Mouse (Mus musculus) heart, embryonic 15.5 days (tissue): ENCODE measurements around the gene Zc3h18. TPM values are rescaled to one million over a fixed set of nuclear protein-coding genes. Genes with fewer than 3 reads are reported as not detected.
A peak's percentile ranks its signal among the peaks of the same experiment; 100 is the strongest.

ENCODE experiments used
- ATAC-seq: fragments of 200-750 bp; cut with Nextera tagmentation; replicated peaks from 2 replicates; pipeline ENCODE4 v1.8.0; 2017; ENCODE audit warnings: low read depth, moderate TSS enrichment; ENCODE audit not compliant: insufficient number of reproducible peaks, insufficient read depth, low FRiP score
- H3K27ac ChIP-seq: fragments of 300-500 bp; sonication (generic); 2 replicates; pipeline ENCODE4 v1.5.1; 2015; ENCODE audit warnings: mild to moderate bottlenecking, inconsistent platforms
- H3K27me3 ChIP-seq: fragments of 300-500 bp; sonication (generic); 2 replicates; pipeline ENCODE4 v1.6.1; 2015; ENCODE audit warnings: inconsistent platforms
- H3K36me3 ChIP-seq: fragments of 300-500 bp; sonication (generic); 2 replicates; pipeline ENCODE4 v1.6.1; 2015; ENCODE audit warnings: mild to moderate bottlenecking, inconsistent platforms
- H3K4me1 ChIP-seq: fragments of 300-500 bp; sonication (generic); replicated peaks from 2 replicates; pipeline ENCODE4 v1.6.1; 2015; ENCODE audit warnings: inconsistent platforms
- H3K4me2 ChIP-seq: fragments of 300-500 bp; sonication (generic); 2 replicates; pipeline ENCODE4 v1.6.1; 2015; ENCODE audit warnings: inconsistent platforms, mild to moderate bottlenecking, moderate library complexity
- H3K4me3 ChIP-seq: fragments of 300-500 bp; sonication (generic); 2 replicates; pipeline ENCODE4 v1.5.1; 2015; ENCODE audit warnings: mild to moderate bottlenecking, inconsistent platforms
- H3K9ac ChIP-seq: fragments of 300-500 bp; sonication (generic); 2 replicates; pipeline ENCODE4 v1.6.1; 2015; ENCODE audit warnings: mild to moderate bottlenecking, inconsistent platforms
- H3K9me3 ChIP-seq: fragments of 300-500 bp; sonication (generic); replicated peaks from 2 replicates; pipeline ENCODE4 v1.6.1; 2016; ENCODE audit warnings: inconsistent platforms
- WGBS: fragments of 180-500 bp; shearing (Covaris S2); methylation state at CpG from one replicate; pipeline ENCODE4 v1.1.7; 2015; ENCODE audit warnings: mixed read lengths; 5-methylcytosine and 5-hydroxymethylcytosine counted together
- polyA plus RNA-seq: library from polyadenylated mRNA; unstranded; fragments of >200 nt; fragmentation: Nextera tagmentation; extraction: Ambion mirVana; gene quantifications from 2 replicates; pipeline ENCODE4 v1.2.1, GENCODE M21; 2015

Zc3h18 gene
- polyA plus RNA-seq, 1 experiment from 2014 or later = 26.1 TPM

GRCm38 (mm10) chr8:122347811-122348552 lies 28.4 kb upstream of the Zc3h18 start:
- WGBS = 43% methylated on average over 5 of the region's 5 CpGs

GRCm38 (mm10) chr8:122349357-122350297 lies 26.8 kb upstream of the Zc3h18 start:
- no peaks in the 10 kb centered on the region for H3K36me3 ChIP-seq
- H3K4me1 ChIP-seq = peaks cover 36% of the 10 kb centered on the region
- H3K27ac ChIP-seq = peak overlapping the region; percentile 10
- no peak overlapping the region for H3K4me2 ChIP-seq
- ATAC-seq = 0 out of 2 replicates have a peak, but pooled peaks have one; percentile 17
- no peak overlapping the region for H3K4me3 ChIP-seq
- WGBS = 18% methylated on average over 15 of the region's 15 CpGs
- H3K9ac ChIP-seq = no peak overlapping the region
- 0 out of 2 replicates have a peak, but pooled peaks cover 8% of the 10 kb centered on the region for H3K27me3 ChIP-seq
- no peaks in the 10 kb centered on the region for H3K9me3 ChIP-seq

More at GRCm38 (mm10) chr8:122347811-122348552, 28.4 kb upstream of the Zc3h18 start:
- Histone ChIP-seq H3K4me2 (no peak overlapping the region), H3K4me3 (no peak overlapping the region), H3K4me1 (peaks cover 52% of the 10 kb centered on the region), H3K27me3 (peaks cover 8% of the 10 kb centered on the region; the same call in 1 of the 2 replicates), H3K9me3 (no peaks in the 10 kb centered on the region), H3K36me3 (no peaks in the 10 kb centered on the region), H3K27ac (0 out of 2 replicates have a peak overlapping the region, but pooled peaks have one; percentile 42), H3K9ac (no peak overlapping the region)
- ATAC-seq = peak; percentile 36; the same call in 1 of the 2 replicates

GRCm38 (mm10) chr8:122350309-122351089 lies 25.9 kb upstream of the Zc3h18 start:
- no peak overlapping the region for H3K4me2 ChIP-seq
- H3K9ac ChIP-seq = no peak overlapping the region
- WGBS = 45% methylated on average over 11 of the region's 11 CpGs

GRCm38 (mm10) chr8:122354157-122354556 lies 22.3 kb upstream of the Zc3h18 start:
- Histone ChIP-seq H3K4me2 (no peak overlapping the region), H3K27ac (no peak overlapping the region), H3K27me3 (peaks cover 18% of the 10 kb centered on the region; the same call in 1 of the 2 replicates), H3K4me3 (no peak overlapping the region), H3K9ac (no peak overlapping the region), H3K9me3 (no peaks in the 10 kb centered on the region), H3K4me1 (peaks cover 17% of the 10 kb centered on the region), H3K36me3 (no peaks in the 10 kb centered on the region)
- no peak for ATAC-seq
- WGBS = 78% methylated on average over 8 of the region's 8 CpGs

More at GRCm38 (mm10) chr8:122350309-122351089, 25.9 kb upstream of the Zc3h18 start:
- H3K36me3 ChIP-seq = no peaks in the 10 kb centered on the region
- no peaks in the 10 kb centered on the region for H3K9me3 ChIP-seq
- H3K27me3 ChIP-seq = 0 out of 2 replicates have a peak, but pooled peaks cover 8% of the 10 kb centered on the region
- no peak overlapping the region for H3K4me3 ChIP-seq
- ATAC-seq = no peak
- no peak overlapping the region for H3K27ac ChIP-seq
- H3K4me1 ChIP-seq = peaks cover 28% of the 10 kb centered on the region

DNA sequence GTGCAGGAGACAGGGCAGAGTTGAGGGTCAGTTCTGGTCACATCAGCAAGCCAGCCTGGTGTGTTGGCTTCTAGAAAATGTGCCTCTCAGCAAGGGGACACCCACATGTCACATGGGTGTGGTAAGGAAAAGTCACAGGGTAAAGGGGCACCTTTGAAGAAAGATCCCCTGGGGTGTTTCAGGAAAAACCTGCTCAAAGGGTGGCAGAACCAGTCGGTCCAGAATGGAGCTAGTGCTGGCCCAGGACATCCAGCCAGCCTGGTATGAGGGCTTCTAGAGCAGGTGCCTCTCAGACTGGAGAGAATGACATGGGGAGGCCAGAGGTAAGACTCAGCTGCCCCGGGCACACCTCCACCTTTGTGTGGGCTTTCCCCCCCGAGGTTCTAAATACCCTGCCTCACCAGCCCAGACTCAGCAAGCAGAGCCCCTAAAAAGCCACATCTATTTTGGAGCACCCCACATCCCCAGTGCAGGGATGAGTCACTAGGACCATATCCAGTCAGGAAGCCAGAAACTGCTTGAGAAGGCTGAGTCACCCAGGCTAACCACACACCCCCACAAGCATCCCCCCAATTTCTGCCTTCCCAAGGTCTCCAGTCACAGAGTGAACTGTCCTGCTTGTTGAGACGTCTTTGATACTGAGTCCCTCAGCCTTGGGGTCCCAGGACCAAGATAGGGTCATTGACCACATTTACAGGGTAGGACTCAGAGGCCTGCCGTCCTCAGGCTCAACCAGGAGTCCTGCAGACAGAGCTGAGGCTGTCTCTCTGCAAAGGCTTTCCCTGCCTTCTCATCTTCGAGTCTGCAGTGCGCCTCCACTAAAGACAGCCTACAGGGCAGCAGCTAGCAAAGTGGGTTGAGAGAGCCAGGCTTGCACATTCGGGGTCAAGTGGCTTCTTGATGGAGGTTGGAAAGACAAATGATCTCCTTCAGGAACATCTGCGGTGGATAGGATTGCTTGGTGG lies 20.5 kb upstream of the Zc3h18 start:
- Histone ChIP-seq H3K27ac (no peak overlapping the region), H3K27me3 (peaks cover 18% of the 10 kb centered on the region; the same call in 1 of the 2 replicates), H3K9me3 (no peaks in the 10 kb centered on the region), H3K36me3 (no peaks in the 10 kb centered on the region), H3K4me1 (no peaks in the 10 kb centered on the region), H3K4me3 (no peak overlapping the region), H3K4me2 (no peak overlapping the region), H3K9ac (no peak overlapping the region)
- 66% methylated on average over 9 of the region's 9 CpGs for WGBS
- no peak for ATAC-seq

DNA sequence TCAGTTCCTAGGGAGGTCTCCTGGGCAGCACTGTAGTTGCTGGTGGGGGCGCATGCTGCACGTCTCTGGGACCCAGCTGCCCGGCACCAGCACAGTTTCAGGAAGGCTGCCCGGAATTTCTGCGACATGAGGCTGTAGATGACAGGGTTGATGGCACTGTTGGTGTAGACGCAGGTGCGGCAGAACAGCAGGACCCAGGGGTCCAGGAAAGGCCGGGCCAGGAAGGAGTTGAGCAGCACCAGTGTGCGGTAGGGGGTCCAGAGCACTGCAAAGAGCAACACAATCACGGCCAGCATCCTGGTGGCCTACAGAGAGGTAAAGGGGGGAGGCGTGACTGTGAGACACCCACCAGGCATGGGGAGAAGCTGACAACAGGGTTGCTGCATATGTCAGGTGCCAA lies 19.2 kb upstream of the Zc3h18 start:
- Histone ChIP-seq H3K27ac (no peak overlapping the region), H3K4me2 (no peak overlapping the region), H3K36me3 (no peaks in the 10 kb centered on the region), H3K27me3 (peaks cover 11% of the 10 kb centered on the region; the same call in 1 of the 2 replicates), H3K9ac (no peak overlapping the region), H3K4me1 (no peaks in the 10 kb centered on the region), H3K9me3 (no peaks in the 10 kb centered on the region), H3K4me3 (no peak overlapping the region)
- ATAC-seq = no peak
- 64% methylated on average over 11 of the region's 11 CpGs for WGBS

DNA sequence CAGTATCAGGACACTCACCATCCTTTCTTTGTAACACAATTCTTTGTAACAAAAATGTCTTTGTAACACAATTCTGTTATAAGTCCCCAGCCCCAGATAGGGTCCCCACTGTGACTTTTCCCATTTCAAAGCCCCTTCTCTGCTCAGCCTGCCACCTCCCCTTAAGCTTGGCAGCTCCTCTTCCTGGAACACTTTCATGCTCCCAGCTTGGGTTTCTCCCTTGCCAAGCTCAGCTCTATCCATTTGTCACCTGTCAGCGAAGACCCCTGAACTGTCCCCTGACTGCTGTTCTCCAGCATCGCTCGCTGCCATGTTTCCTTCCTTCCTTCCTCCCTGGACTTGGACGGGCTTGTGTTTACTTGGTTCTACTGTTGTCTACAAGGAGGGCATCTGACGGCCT lies 18.8 kb upstream of the Zc3h18 start:
- Histone ChIP-seq H3K27ac (no peak overlapping the region), H3K4me1 (no peaks in the 10 kb centered on the region), H3K9ac (no peak overlapping the region), H3K4me3 (no peak overlapping the region), H3K36me3 (no peaks in the 10 kb centered on the region), H3K9me3 (no peaks in the 10 kb centered on the region), H3K27me3 (peaks cover 15% of the 10 kb centered on the region; the same call in 1 of the 2 replicates), H3K4me2 (no peak overlapping the region)
- no peak for ATAC-seq
- WGBS = 71% methylated on average over 5 of the region's 5 CpGs

- peaks cover 24% of the 10 kb centered on the region; the same call in 1 of the 2 replicates for H3K27me3 ChIP-seq
- no peak overlapping the region for H3K9ac ChIP-seq
- no peak for ATAC-seq
Observed at GRCm38 (mm10) chr8:122359111-122359775, 17.2 kb upstream of the Zc3h18 start.

GRCm38 (mm10) chr8:122360696-122361416 lies 15.6 kb upstream of the Zc3h18 start, which contains the start of gene Trhr2:
Gene Trhr2 (minus strand): TSS chr8:122360746.
- Histone ChIP-seq H3K9me3 (no peaks in the 10 kb centered on the region), H3K27me3 (peaks cover 24% of the 10 kb centered on the region; the same call in 1 of the 2 replicates), H3K36me3 (no peaks in the 10 kb centered on the region), H3K4me2 (no peak within 1 kb of the TSS), H3K4me1 (no peaks in the 10 kb centered on the region), H3K9ac (no peak within 1 kb of the TSS), H3K4me3 (no peak within 1 kb of the TSS), H3K27ac (no peak within 1 kb of the TSS)
- no peak for ATAC-seq
- 71% methylated on average over 7 of the region's 7 CpGs for WGBS

More at GRCm38 (mm10) chr8:122359111-122359775, 17.2 kb upstream of the Zc3h18 start:
- no peak overlapping the region for H3K4me2 ChIP-seq
- H3K27ac ChIP-seq = no peak overlapping the region
- no peaks in the 10 kb centered on the region for H3K36me3 ChIP-seq
- no peaks in the 10 kb centered on the region for H3K9me3 ChIP-seq
- no peaks in the 10 kb centered on the region for H3K4me1 ChIP-seq
- no peak overlapping the region for H3K4me3 ChIP-seq
- WGBS = 80% methylated on average over 15 of the region's 15 CpGs
